Mouse (Mus musculus): ENCODE measurements around the gene Exd2. TPM values are rescaled to one million over a fixed set of nuclear protein-coding genes. Genes with fewer than 3 reads are reported as not detected.

Gene Exd2
- polyA plus RNA-seq, 1 experiment from 2014 or later = 10.6 TPM

DNA sequence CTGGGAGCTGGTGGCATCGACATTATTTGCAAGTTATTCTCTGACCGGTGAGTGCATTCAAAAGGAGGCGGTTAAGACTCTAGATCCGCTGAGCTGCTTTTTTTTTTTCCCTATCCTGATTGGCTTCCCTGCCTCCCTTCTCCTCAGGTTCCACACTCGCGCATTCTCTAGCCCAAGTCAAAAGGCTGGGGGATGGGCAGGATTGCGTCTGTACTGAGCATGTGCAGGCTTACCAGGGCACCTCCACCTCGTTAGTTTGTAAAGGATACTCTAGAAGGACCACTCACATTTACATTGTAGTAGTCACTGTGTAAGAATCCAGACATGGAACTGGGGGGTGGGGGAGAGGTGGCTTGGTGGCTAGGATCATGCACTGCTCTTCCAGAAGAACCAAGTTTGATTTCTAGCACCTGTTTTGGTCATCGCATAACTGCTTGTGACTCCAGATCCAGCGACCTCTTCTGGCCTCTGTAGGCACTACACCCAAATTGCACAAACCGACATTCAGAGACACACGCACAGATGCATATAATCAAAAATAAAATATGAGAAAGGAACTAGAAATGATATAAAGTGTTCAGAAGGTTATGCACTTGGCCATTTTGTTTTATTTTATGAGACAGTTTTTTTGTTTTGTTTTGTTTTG lies 61.5 kb downstream of the Exd2 start:
- 40% methylated on average over 12 of the region's 12 CpGs for WGBS
- H3K27me3 ChIP-seq (replicated peaks; ENCODE audit: insufficient read depth, low read length) = peaks cover 16% of the 10 kb centered on the region
- TF ChIP-seq EP300 (IDR thresholded peaks at IDR 0.05) = no peak
- TF ChIP-seq CTCF (IDR thresholded peaks at IDR 0.05) = peak; percentile 20; the same call in 1 of the 2 replicates
- H3K4me2 ChIP-seq (replicated peaks; ENCODE audit: low read depth, low read length) = no peak overlapping the region
- H3K4me3 ChIP-seq (ENCODE audit: low read depth, low read length) = no peak overlapping the region
- no peak overlapping the region for H3K27ac ChIP-seq (ENCODE audit: low read length)
- H3K36me3 ChIP-seq (ENCODE audit: insufficient read depth, low read length) = no peaks in the 10 kb centered on the region
- DNase-seq (ENCODE audit: low spot score) (no peak), ATAC-seq (no peak)
- H3K4me1 ChIP-seq (ENCODE audit: insufficient read depth, low read depth, low read length) = peaks cover 7% of the 10 kb centered on the region; the same call in 1 of the 2 replicates
- H3K9me3 ChIP-seq (ENCODE audit: low read length) = no peaks in the 10 kb centered on the region
- H3K9ac ChIP-seq (replicated peaks; ENCODE audit: low read depth) = no peak overlapping the region

DNA sequence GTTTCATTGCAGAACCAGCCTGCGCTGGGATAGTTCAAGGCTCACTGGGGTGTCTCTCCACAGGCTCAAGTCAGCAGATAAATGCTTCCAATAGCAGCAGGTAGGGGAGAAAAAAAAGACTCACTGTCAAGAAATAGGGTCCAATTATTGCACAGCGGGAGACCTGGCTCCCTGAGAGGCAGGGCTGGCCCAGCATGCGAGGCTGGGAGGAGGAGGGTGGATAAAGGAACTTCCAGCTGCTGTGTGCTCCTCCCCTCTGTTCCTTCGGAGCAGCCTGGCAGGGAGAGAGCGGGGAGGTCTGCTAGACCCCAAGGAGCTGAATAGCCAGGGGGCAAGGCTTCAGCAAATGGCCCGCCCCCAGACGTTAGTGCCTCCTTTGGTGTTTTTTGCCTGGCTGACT lies 62.6 kb downstream of the Exd2 start:
- TF ChIP-seq EP300 (IDR thresholded peaks at IDR 0.05) (no peak), CTCF (IDR thresholded peaks at IDR 0.05) (no peak)
- Histone ChIP-seq H3K36me3 (ENCODE audit: insufficient read depth, low read length) (no peaks in the 10 kb centered on the region), H3K4me2 (replicated peaks; ENCODE audit: low read depth, low read length) (no peak overlapping the region), H3K4me1 (ENCODE audit: insufficient read depth, low read depth, low read length) (no peaks in the 10 kb centered on the region), H3K27ac (ENCODE audit: low read length) (no peak overlapping the region), H3K9me3 (ENCODE audit: low read length) (no peaks in the 10 kb centered on the region), H3K9ac (replicated peaks; ENCODE audit: low read depth) (no peak overlapping the region), H3K27me3 (replicated peaks; ENCODE audit: insufficient read depth, low read length) (peaks cover 5% of the 10 kb centered on the region; the same call in 1 of the 2 replicates), H3K4me3 (ENCODE audit: low read depth, low read length) (no peak overlapping the region)
- 38% methylated on average over 7 of the region's 7 CpGs for WGBS
- DNase-seq (ENCODE audit: low spot score) (peak; percentile 21), ATAC-seq (0 out of 2 replicates have a peak, but pooled peaks have one; percentile 23)

DNA sequence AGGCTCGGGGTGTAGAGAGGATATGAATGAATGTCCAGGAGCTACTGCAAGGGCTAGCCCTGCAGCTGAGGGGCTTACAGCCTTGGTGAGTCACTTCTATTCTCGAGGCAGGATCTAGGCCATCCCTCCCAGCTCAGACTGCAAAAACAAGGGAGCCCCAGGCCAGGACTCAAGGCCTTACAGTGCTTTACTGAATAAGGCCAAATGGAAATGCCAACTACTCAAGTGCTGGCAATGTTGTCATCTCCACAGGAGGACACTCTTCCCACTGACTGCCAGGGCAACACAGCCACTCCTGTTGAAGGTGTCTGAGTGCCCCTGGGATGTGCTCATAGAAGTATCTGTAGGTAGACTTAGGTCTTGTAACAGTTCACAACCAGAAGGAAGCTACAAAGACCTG lies 63.6 kb downstream of the Exd2 start:
- Histone ChIP-seq H3K9me3 (ENCODE audit: low read length) (no peaks in the 10 kb centered on the region), H3K9ac (replicated peaks; ENCODE audit: low read depth) (no peak overlapping the region), H3K27ac (ENCODE audit: low read length) (no peak overlapping the region), H3K27me3 (replicated peaks; ENCODE audit: insufficient read depth, low read length) (no peaks in the 10 kb centered on the region), H3K4me2 (replicated peaks; ENCODE audit: low read depth, low read length) (no peak overlapping the region), H3K4me1 (ENCODE audit: insufficient read depth, low read depth, low read length) (no peaks in the 10 kb centered on the region), H3K36me3 (ENCODE audit: insufficient read depth, low read length) (no peaks in the 10 kb centered on the region), H3K4me3 (ENCODE audit: low read depth, low read length) (no peak overlapping the region)
- WGBS = 61% methylated on average over 2 of the region's 2 CpGs
- TF ChIP-seq EP300 (IDR thresholded peaks at IDR 0.05) (no peak), CTCF (IDR thresholded peaks at IDR 0.05) (no peak)
- no peak for ATAC-seq
- no peak for DNase-seq (ENCODE audit: low spot score)

DNA sequence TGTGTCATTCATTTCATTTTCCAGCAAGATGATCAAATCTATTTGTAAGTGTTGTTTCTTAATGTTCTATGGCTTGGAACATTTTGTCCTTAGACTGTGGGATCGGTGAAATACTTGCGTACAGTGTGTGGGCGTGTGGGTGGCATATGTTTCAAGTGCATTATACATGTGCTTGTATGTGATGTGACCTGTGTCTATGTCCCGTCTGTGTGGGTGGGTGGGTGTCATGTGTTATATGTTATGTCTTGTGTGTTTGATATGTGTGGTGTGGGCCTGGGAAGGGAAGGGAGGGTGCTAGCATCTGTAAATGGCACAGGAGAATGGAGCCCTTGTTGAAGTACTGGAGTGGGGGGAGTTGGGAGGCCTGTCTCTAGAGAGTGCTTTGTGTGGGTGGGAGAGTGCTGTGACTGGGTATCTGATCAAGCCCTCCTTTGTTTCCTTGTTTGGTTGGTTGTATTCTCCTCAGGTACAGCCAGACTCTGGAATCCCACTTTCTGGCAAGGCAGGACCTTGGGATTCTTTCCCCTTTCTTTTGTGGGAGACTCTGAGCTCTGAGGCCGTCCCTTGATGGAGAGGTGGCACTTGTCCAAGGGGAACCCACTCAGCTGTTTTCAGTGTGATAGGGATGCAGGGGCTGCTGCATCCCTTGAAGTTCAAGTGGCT lies 65.0 kb downstream of the Exd2 start:
- peak; percentile 66 for ATAC-seq
- DNase-seq (ENCODE audit: low spot score) = peak; percentile 66
- peak; percentile 90 for TF ChIP-seq EP300 (IDR thresholded peaks at IDR 0.05)
- no peak for TF ChIP-seq CTCF (IDR thresholded peaks at IDR 0.05)
- Histone ChIP-seq H3K4me3 (ENCODE audit: low read depth, low read length) (no peak overlapping the region), H3K9me3 (ENCODE audit: low read length) (no peaks in the 10 kb centered on the region), H3K36me3 (ENCODE audit: insufficient read depth, low read length) (no peaks in the 10 kb centered on the region), H3K27ac (ENCODE audit: low read length) (no peak overlapping the region), H3K4me1 (ENCODE audit: insufficient read depth, low read depth, low read length) (no peaks in the 10 kb centered on the region), H3K9ac (replicated peaks; ENCODE audit: low read depth) (no peak overlapping the region), H3K27me3 (replicated peaks; ENCODE audit: insufficient read depth, low read length) (no peaks in the 10 kb centered on the region), H3K4me2 (replicated peaks; ENCODE audit: low read depth, low read length) (no peak overlapping the region)
- WGBS = 59% methylated on average over 5 of the region's 5 CpGs

DNA sequence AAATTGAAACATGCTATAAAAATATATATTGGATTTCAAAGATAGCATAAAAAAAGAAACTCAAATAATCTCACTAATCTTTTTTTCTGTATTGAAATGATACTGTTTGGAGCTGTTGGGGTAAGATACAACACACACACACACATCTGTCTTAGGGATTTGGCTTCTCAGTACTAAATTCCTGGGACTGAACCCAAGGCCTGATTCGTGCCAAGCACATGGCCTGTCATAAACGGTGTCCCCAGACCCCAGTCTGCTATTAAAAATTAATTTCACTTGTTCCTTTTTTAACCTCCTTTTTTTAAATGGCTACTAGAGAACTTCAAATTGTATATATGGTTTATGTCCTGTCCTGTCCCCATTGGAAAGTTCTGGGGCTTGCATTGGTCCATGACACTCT lies 67.2 kb downstream of the Exd2 start:
- no peak overlapping the region for H3K27ac ChIP-seq (ENCODE audit: low read length)
- no peaks in the 10 kb centered on the region for H3K36me3 ChIP-seq (ENCODE audit: insufficient read depth, low read length)
- H3K27me3 ChIP-seq (replicated peaks; ENCODE audit: insufficient read depth, low read length) = no peaks in the 10 kb centered on the region
- H3K4me3 ChIP-seq (ENCODE audit: low read depth, low read length) = no peak overlapping the region
- no peak for DNase-seq (ENCODE audit: low spot score)
- H3K9ac ChIP-seq (replicated peaks; ENCODE audit: low read depth) = no peak overlapping the region
- no peaks in the 10 kb centered on the region for H3K9me3 ChIP-seq (ENCODE audit: low read length)
- no peaks in the 10 kb centered on the region for H3K4me1 ChIP-seq (ENCODE audit: insufficient read depth, low read depth, low read length)
- no peak for ATAC-seq
- no peak overlapping the region for H3K4me2 ChIP-seq (replicated peaks; ENCODE audit: low read depth, low read length)
- TF ChIP-seq CTCF (IDR thresholded peaks at IDR 0.05) (no peak), EP300 (IDR thresholded peaks at IDR 0.05) (no peak)
- WGBS = 46% methylated on average over 2 of the region's 2 CpGs

DNA sequence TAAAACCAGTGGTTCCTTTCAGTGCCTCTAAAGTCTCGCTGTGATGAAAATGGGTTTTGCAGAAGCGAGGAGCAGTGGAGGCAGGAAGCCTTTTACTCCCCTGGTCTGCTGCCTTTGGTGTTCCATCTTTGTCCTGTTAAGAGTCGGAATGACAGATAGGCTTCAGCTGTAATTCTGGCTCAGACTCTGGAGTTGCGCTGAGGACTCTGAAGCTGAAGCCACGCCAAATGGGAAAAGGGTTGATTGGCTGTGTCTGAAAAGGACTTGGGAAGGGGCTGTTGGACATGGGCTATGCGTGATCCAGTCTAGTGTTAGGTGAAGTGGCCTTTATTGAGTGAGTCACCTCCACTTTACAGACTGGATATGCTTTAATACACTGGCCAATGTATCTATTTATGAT lies 67.7 kb downstream of the Exd2 start:
- WGBS = 51% methylated on average over 6 of the region's 6 CpGs
- Histone ChIP-seq H3K9me3 (ENCODE audit: low read length) (no peaks in the 10 kb centered on the region), H3K4me2 (replicated peaks; ENCODE audit: low read depth, low read length) (no peak overlapping the region), H3K27me3 (replicated peaks; ENCODE audit: insufficient read depth, low read length) (no peaks in the 10 kb centered on the region), H3K36me3 (ENCODE audit: insufficient read depth, low read length) (no peaks in the 10 kb centered on the region), H3K9ac (replicated peaks; ENCODE audit: low read depth) (no peak overlapping the region), H3K27ac (ENCODE audit: low read length) (no peak overlapping the region), H3K4me1 (ENCODE audit: insufficient read depth, low read depth, low read length) (no peaks in the 10 kb centered on the region), H3K4me3 (ENCODE audit: low read depth, low read length) (no peak overlapping the region)
- no peak for TF ChIP-seq CTCF (IDR thresholded peaks at IDR 0.05)
- ATAC-seq (peak; percentile 37), DNase-seq (ENCODE audit: low spot score) (peak; percentile 31)
